Mouse (Mus musculus) neural tube, embryonic 15.5 days (tissue): ENCODE measurements around the gene Mrpl23. TPM values are rescaled to one million over a fixed set of nuclear protein-coding genes. Genes with fewer than 3 reads are reported as not detected.
A peak's percentile ranks its signal among the peaks of the same experiment; 100 is the strongest.

Experiments used
- microRNA counts: library from miRNA; unstranded; fragments of <30 nt; microRNA quantifications from one replicate; lab custom pipeline; 2016
- microRNA-seq: library from miRNA; unstranded; fragments of <30 nt; microRNA quantifications from one replicate; pipeline ENCODE4, GENCODE M21; 2017
- polyA plus RNA-seq: library from polyadenylated mRNA; unstranded; fragments of >200 nt; fragmentation: Nextera tagmentation; extraction: Ambion mirVana; gene quantifications from 2 replicates; pipeline ENCODE4 v1.2.1, GENCODE M21; 2015

The Mrpl23 gene
- polyA plus RNA-seq, 1 experiment from 2014 or later = 27.9 TPM

MicroRNAs within 50 kb of the gene (microRNA counts, 519-probe panel; counts per million panel counts)
- microRNA mmu-miR-675-3p (lab: Ali Mortazavi, UCI) = 1,555 counts per million, percentile 18 among the panel's probes with 10 or more counts
- 1,400 counts per million, percentile 12 among the panel's probes with 10 or more counts for microRNA mmu-miR-675-5p (lab: Ali Mortazavi, UCI)

Small RNA genes within 50 kb of the gene (microRNA-seq; reads per million reads assigned to microRNA genes)
- 8.0 reads per million, percentile 23 among the genes with 10 or more reads in this experiment for gene Mir675

Other genes starting within 250 kb of the Mrpl23 start
- not detected in 2 replicates for gene Krtap5-1, start 235.6 kb upstream of the Mrpl23 start, polyA plus RNA-seq
- gene Krtap5-4, start 229.1 kb upstream of the Mrpl23 start, polyA plus RNA-seq = not detected in 2 replicates
- 13.5 and 14.7 TPM in 2 replicates for gene Ifitm10, start 158.9 kb upstream of the Mrpl23 start, polyA plus RNA-seq
- gene Gm49369, start 150.0 kb upstream of the Mrpl23 start, polyA plus RNA-seq = not detected in 2 replicates
- 304 and 310 TPM in 2 replicates for gene Ctsd, start 144.6 kb upstream of the Mrpl23 start, polyA plus RNA-seq
- 0.14 TPM in 1 of 2 replicates, not detected in the other for gene Syt8, start 97.8 kb upstream of the Mrpl23 start, polyA plus RNA-seq
- 16.4 and 24.8 TPM in 2 replicates for gene Tnni2, start 90.9 kb upstream of the Mrpl23 start, polyA plus RNA-seq
- gene Lsp1, start 71.9 kb upstream of the Mrpl23 start, polyA plus RNA-seq = 6.9 and 58.6 TPM in 2 replicates
- 14.9 and 26.9 TPM in 2 replicates for gene Tnnt3, start 33.9 kb upstream of the Mrpl23 start, polyA plus RNA-seq
- gene Igf2, start 134.1 kb downstream of the Mrpl23 start, polyA plus RNA-seq = 176 and 252 TPM in 2 replicates
- 0.22 TPM in 1 of 2 replicates, not detected in the other for gene Gm49394, start 137.3 kb downstream of the Mrpl23 start, polyA plus RNA-seq
- 0.60 TPM in 1 of 2 replicates, not detected in the other for gene Ins2, start 210.7 kb downstream of the Mrpl23 start, polyA plus RNA-seq